Mouse (Mus musculus): ENCODE data around the gene Rnf115.

Rnf115 gene

GRCm38 (mm10) chr3:96772949-96773348, 45.5 kb downstream of the Rnf115 start:
- no peak for DNase-seq (ENCODE audit: low spot score in 2 of 2)

GRCm38 (mm10) chr3:96777120-96777519, 49.7 kb downstream of the Rnf115 start:
- DNase-seq (ENCODE audit: low spot score in 2 of 2), result no peak

GRCm38 (mm10) chr3:96782236-96782635, 54.8 kb downstream of the Rnf115 start:
- DNase-seq (ENCODE audit: low spot score in 2 of 2), result no peak

GRCm38 (mm10) chr3:96787784-96788183, 60.3 kb downstream of the Rnf115 start:
- no peak for DNase-seq (ENCODE audit: low spot score in 2 of 2)

GRCm38 (mm10) chr3:96788506-96788905, 61.0 kb downstream of the Rnf115 start:
- DNase-seq (ENCODE audit: low spot score in 2 of 2), result no peak

GRCm38 (mm10) chr3:96800254-96800653, 72.8 kb downstream of the Rnf115 start:
- no peak for DNase-seq (ENCODE audit: low spot score in 2 of 2)

- DNase-seq (ENCODE audit: low spot score in 2 of 2), result no peak
Observed at GRCm38 (mm10) chr3:96802214-96802613, 74.8 kb downstream of the Rnf115 start.

- DNase-seq (ENCODE audit: low spot score in 2 of 2), result no peak
Observed at GRCm38 (mm10) chr3:96808136-96808535, 80.7 kb downstream of the Rnf115 start.

- DNase-seq (ENCODE audit: low spot score in 2 of 2), result no peak
Observed at GRCm38 (mm10) chr3:96808651-96809050, 81.2 kb downstream of the Rnf115 start.

GRCm38 (mm10) chr3:96811232-96811631, 83.8 kb downstream of the Rnf115 start:
- DNase-seq (ENCODE audit: low spot score in 2 of 2), result no peak

GRCm38 (mm10) chr3:96812395-96813091, 85.1 kb downstream of the Rnf115 start:
- DNase-seq (ENCODE audit: low spot score in 2 of 2), result peak; percentile 53 to 59

- DNase-seq (ENCODE audit: low spot score in 2 of 2), result peak in 1 of 2 experiments; percentile 12
Observed at GRCm38 (mm10) chr3:96813106-96813505, 85.6 kb downstream of the Rnf115 start.

- DNase-seq (ENCODE audit: low spot score in 2 of 2), result no peak
Observed at GRCm38 (mm10) chr3:96813591-96814244, 86.3 kb downstream of the Rnf115 start.

- DNase-seq (ENCODE audit: low spot score in 2 of 2), result no peak
Observed at GRCm38 (mm10) chr3:96814342-96814741, 86.9 kb downstream of the Rnf115 start.

GRCm38 (mm10) chr3:96820116-96820915, 92.9 kb downstream of the Rnf115 start:
- DNase-seq (ENCODE audit: low spot score in 2 of 2), result no peak

GRCm38 (mm10) chr3:96821581-96821980, 94.1 kb downstream of the Rnf115 start:
- no peak for DNase-seq (ENCODE audit: low spot score in 2 of 2)

- DNase-seq (ENCODE audit: low spot score in 2 of 2), result no peak
Observed at GRCm38 (mm10) chr3:96823701-96824100, 96.2 kb downstream of the Rnf115 start.

GRCm38 (mm10) chr3:96824614-96825013, 97.2 kb downstream of the Rnf115 start:
- DNase-seq (ENCODE audit: low spot score in 2 of 2), result no peak

- DNase-seq (ENCODE audit: low spot score in 2 of 2), result no peak
Observed at GRCm38 (mm10) chr3:96825261-96825660, 97.8 kb downstream of the Rnf115 start.

GRCm38 (mm10) chr3:96828308-96828864, 100.9 kb downstream of the Rnf115 start:
- no peak for DNase-seq (ENCODE audit: low spot score in 2 of 2)

- DNase-seq (ENCODE audit: low spot score in 2 of 2), result no peak
Observed at GRCm38 (mm10) chr3:96828984-96829383, 101.5 kb downstream of the Rnf115 start, which contains the start of the genes Pdzk1 and Cd160. TSS of gene Pdzk1 (plus strand) at chr3:96829284. TSS of gene Cd160 (minus strand) at chr3:96829351.

GRCm38 (mm10) chr3:96829856-96830255, 102.4 kb downstream of the Rnf115 start:
- DNase-seq (ENCODE audit: low spot score in 2 of 2), result no peak

All from right cerebral cortex, postnatal 36 days (tissue).